Mouse (Mus musculus): ENCODE measurements at regions not wholly inside any gene's neighbourhood (a gene's known extent, or its start where the extent isn't known, plus 50 kb on each side); places are given as distances from the start of the nearest gene placed in this dataset.

DNA sequence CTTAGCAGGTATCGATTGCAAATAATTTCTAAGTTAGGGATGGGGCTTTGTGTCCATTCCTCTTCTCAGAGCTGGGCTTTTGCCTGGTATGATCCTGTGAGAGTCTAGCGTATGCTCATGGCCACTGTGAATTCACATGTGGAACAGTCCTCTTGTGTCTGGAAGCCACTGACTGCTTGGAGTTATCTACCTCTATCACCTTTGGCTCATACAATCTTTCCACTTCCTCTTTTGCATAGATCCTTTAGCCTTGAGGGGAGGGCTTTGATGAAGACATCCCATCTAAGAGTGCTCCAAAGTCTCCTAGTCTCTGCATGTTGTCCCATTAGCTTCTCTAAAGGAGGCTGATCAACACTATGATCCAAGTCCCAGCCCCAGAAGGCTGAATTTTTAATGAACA, 135.8 kb upstream of the Max start:
- no peak for ATAC-seq (ENCODE audit: insufficient read depth, low FRiP score)
- no peak overlapping the region for H3K4me3 ChIP-seq (replicated peaks; ENCODE audit: low read length)

DNA sequence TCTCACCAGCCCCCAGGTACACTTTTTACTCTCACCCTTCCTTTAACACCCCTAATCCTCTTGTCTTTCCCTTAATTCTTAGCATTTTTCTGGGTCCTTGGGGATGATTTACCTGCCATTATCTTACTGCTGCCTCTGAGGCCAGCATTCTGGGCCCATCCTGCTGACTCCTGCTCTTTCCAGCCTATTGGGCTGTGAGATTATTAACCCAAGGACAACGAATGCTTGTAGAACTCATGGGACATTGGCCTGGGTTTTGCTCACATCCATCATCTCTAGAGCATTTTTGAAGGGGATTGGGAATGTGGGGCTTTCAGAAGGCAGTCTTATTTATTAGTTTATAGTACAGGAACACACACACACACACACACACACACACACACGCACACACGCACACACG, 134.5 kb upstream of the Max start:
- no peak overlapping the region for H3K4me2 ChIP-seq (ENCODE audit: low read depth, low read length)
- WGBS, result 85% methylated on average over 4 of the region's 4 CpGs
- no peak overlapping the region for H3K27ac ChIP-seq (ENCODE audit: low read length)
- H3K4me3 ChIP-seq (replicated peaks; ENCODE audit: low read length), result no peak overlapping the region
- no peaks in the 10 kb centered on the region for H3K9me3 ChIP-seq (replicated peaks; ENCODE audit: control insufficient read depth, low read length)
- H3K9ac ChIP-seq (ENCODE audit: low read length), result no peak overlapping the region
- no peaks in the 10 kb centered on the region for H3K27me3 ChIP-seq (ENCODE audit: control insufficient read depth, insufficient read depth, low read length)
- peaks cover 4% of the 10 kb centered on the region; the same call in 1 of the 2 replicates for H3K4me1 ChIP-seq (ENCODE audit: control insufficient read depth, insufficient read depth, low read length)
- no peak for ATAC-seq (ENCODE audit: insufficient read depth, low FRiP score)
- no peaks in the 10 kb centered on the region for H3K36me3 ChIP-seq (ENCODE audit: control insufficient read depth, insufficient read depth, low read length)

More for the DNA sequence above, 135.8 kb upstream of the Max start:
- WGBS, result 89% methylated on average over 2 of the region's 2 CpGs
- no peak overlapping the region for H3K27ac ChIP-seq (ENCODE audit: low read length)
- H3K4me1 ChIP-seq (ENCODE audit: control insufficient read depth, insufficient read depth, low read length), result peaks cover 3% of the 10 kb centered on the region; the same call in 1 of the 2 replicates
- H3K4me2 ChIP-seq (ENCODE audit: low read depth, low read length), result no peak overlapping the region
- no peaks in the 10 kb centered on the region for H3K36me3 ChIP-seq (ENCODE audit: control insufficient read depth, insufficient read depth, low read length)
- H3K9me3 ChIP-seq (replicated peaks; ENCODE audit: control insufficient read depth, low read length), result no peaks in the 10 kb centered on the region
- H3K27me3 ChIP-seq (ENCODE audit: control insufficient read depth, insufficient read depth, low read length), result no peaks in the 10 kb centered on the region
- H3K9ac ChIP-seq (ENCODE audit: low read length), result no peak overlapping the region

DNA sequence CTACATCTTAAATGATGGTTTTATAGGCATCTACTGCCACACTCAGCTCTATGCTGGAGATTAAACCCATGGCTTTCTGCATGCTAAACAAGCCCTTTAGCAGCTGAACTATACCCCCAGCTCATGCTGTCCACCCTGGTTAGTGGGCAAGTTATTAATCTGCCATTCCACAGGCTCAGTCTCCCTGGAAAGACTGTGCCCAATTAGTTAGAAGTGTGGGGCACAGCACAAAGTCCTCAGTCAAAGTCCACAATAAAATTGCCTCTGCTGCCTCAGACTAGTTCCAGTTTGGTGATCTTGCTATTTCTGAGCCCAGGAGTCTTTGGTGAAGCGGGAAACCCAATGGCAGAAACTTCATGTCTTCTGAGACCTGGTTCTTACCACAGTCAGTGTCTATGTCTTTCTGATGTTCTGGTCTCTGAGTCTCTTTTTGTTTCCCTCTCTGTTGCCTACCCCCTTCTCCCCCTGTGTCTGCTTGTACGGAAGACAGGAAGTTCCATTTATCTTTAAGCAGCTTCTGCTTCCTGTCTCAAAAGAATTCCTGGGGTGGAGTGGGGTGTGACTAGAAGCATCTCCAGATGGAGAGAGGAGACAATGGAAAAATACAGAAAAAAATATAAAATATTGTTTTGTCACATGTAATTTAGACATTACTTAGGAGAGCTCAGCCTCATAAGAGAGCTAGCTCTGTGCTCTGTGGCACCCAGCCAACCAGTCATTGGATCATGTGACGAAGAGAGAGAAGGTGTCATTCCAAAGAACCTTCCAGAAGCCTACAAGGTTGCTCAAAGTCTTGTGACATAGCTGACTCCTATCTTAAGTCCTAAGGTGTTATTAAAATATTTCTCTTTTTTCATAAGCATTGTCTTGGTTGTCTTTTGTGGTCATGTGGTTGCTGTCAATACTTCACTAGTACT, 133.3 kb upstream of the Max start:
- peaks cover 4% of the 10 kb centered on the region; the same call in 1 of the 2 replicates for H3K4me1 ChIP-seq (ENCODE audit: control insufficient read depth, insufficient read depth, low read length)
- H3K9me3 ChIP-seq (replicated peaks; ENCODE audit: control insufficient read depth, low read length), result no peaks in the 10 kb centered on the region
- WGBS, result 65% methylated on average over 3 of the region's 3 CpGs
- no peak overlapping the region for H3K4me3 ChIP-seq (replicated peaks; ENCODE audit: low read length)
- H3K36me3 ChIP-seq (ENCODE audit: control insufficient read depth, insufficient read depth, low read length), result no peaks in the 10 kb centered on the region
- H3K27ac ChIP-seq (ENCODE audit: low read length), result no peak overlapping the region
- no peak overlapping the region for H3K9ac ChIP-seq (ENCODE audit: low read length)
- ATAC-seq (ENCODE audit: insufficient read depth, low FRiP score), result no peak
- H3K27me3 ChIP-seq (ENCODE audit: control insufficient read depth, insufficient read depth, low read length), result no peaks in the 10 kb centered on the region
- no peak overlapping the region for H3K4me2 ChIP-seq (ENCODE audit: low read depth, low read length)

DNA sequence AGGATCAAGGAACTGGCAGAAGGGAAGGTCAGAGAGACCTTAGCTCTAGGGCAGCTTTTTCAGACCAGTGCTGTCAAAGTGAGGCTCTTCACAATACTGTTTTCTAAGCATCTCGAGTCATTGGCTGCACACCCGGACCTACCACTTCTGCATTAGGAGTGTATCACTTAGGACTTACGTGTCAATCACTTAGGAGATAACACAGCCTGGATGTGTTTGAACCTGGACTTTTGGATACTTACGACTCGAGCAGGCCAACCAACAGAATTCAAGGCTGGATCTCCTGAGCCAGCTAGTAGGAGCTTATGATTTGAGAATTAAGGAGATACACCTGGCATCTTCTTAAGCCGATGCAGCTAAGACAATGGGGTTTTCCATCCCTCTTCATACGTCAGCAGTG, 132.2 kb upstream of the Max start:
- Histone ChIP-seq H3K9ac (ENCODE audit: low read length) (no peak overlapping the region), H3K4me1 (ENCODE audit: control insufficient read depth, insufficient read depth, low read length) (peaks cover 4% of the 10 kb centered on the region; the same call in 1 of the 2 replicates), H3K36me3 (ENCODE audit: control insufficient read depth, insufficient read depth, low read length) (no peaks in the 10 kb centered on the region), H3K27ac (ENCODE audit: low read length) (no peak overlapping the region), H3K4me3 (replicated peaks; ENCODE audit: low read length) (no peak overlapping the region), H3K4me2 (ENCODE audit: low read depth, low read length) (no peak overlapping the region), H3K9me3 (replicated peaks; ENCODE audit: control insufficient read depth, low read length) (no peaks in the 10 kb centered on the region), H3K27me3 (ENCODE audit: control insufficient read depth, insufficient read depth, low read length) (no peaks in the 10 kb centered on the region)
- ATAC-seq (ENCODE audit: insufficient read depth, low FRiP score), result no peak
- 73% methylated on average over 7 of the region's 7 CpGs for WGBS

DNA sequence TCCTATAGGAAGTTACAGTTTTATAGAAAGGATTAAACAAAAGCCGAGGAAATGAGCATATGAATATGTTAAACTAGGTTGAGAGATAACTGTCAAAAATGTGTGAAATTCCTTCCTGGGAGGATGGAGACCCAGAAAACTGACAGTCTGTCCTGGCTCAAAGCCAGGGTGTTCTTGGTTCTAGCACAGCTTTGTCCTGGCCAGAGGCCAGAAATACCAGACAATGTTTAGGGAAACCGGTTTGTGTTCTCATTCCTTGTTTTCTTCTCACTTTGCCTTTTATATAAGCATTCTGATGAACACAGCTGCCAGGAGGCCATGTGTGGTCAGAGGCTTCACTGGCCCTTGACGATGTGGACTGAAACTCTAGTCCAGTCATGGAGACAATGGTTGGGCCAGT, 130.7 kb upstream of the Max start:
- Histone ChIP-seq H3K27me3 (ENCODE audit: control insufficient read depth, insufficient read depth, low read length) (no peaks in the 10 kb centered on the region), H3K4me3 (replicated peaks; ENCODE audit: low read length) (no peak overlapping the region), H3K9me3 (replicated peaks; ENCODE audit: control insufficient read depth, low read length) (no peaks in the 10 kb centered on the region), H3K27ac (ENCODE audit: low read length) (no peak overlapping the region), H3K36me3 (ENCODE audit: control insufficient read depth, insufficient read depth, low read length) (no peaks in the 10 kb centered on the region), H3K4me2 (ENCODE audit: low read depth, low read length) (no peak overlapping the region), H3K9ac (ENCODE audit: low read length) (no peak overlapping the region), H3K4me1 (ENCODE audit: control insufficient read depth, insufficient read depth, low read length) (peaks cover 4% of the 10 kb centered on the region; the same call in 1 of the 2 replicates)
- WGBS, result 30% methylated on average over 3 of the region's 3 CpGs
- no peak for ATAC-seq (ENCODE audit: insufficient read depth, low FRiP score)

DNA sequence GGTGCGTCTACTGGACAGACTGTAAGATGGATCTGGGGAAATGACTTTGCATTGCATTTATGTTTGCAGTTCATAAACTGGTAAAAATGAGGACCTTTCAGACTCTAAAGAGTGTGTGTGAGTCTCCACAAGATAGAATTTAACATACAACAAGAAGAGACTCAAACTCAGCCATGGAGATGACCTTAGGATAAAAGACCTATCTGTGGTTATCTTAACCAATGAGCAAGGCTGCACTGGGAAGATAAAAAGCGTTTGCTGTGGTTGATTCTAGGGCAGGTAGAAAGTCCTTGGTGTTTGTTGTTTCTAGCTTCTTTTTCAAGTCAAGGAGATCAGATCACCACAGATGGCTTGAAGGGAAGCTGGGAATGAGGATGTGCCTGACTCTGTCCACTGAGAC, 130.1 kb upstream of the Max start:
- no peak overlapping the region for H3K4me2 ChIP-seq (ENCODE audit: low read depth, low read length)
- no peak overlapping the region for H3K9ac ChIP-seq (ENCODE audit: low read length)
- no peaks in the 10 kb centered on the region for H3K36me3 ChIP-seq (ENCODE audit: control insufficient read depth, insufficient read depth, low read length)
- H3K4me1 ChIP-seq (ENCODE audit: control insufficient read depth, insufficient read depth, low read length), result peaks cover 4% of the 10 kb centered on the region; the same call in 1 of the 2 replicates
- no peaks in the 10 kb centered on the region for H3K9me3 ChIP-seq (replicated peaks; ENCODE audit: control insufficient read depth, low read length)
- no peak overlapping the region for H3K27ac ChIP-seq (ENCODE audit: low read length)
- H3K27me3 ChIP-seq (ENCODE audit: control insufficient read depth, insufficient read depth, low read length), result no peaks in the 10 kb centered on the region
- no peak for ATAC-seq (ENCODE audit: insufficient read depth, low FRiP score)
- WGBS, result 72% methylated on average over 2 of the region's 2 CpGs
- no peak overlapping the region for H3K4me3 ChIP-seq (replicated peaks; ENCODE audit: low read length)

DNA sequence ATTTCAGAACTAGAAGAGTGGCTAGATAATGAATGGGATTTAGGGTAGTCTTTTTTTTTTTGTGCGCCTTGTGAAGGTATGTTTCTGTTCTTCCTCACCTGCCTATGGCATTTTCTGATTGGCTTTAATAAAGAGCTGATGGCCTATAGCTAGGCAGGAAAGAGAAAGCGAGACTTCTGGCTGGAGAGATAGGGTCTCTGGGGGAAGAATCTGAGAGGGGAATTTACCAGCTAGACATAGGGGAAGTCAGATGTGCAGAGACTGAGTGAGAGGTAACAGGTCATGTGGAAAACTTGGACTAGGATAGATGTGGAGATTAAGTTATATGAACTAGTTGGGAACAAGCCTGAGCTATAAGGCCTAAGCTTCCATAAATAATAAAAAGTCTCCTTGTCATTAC, 129.7 kb upstream of the Max start:
- no peaks in the 10 kb centered on the region for H3K9me3 ChIP-seq (replicated peaks; ENCODE audit: control insufficient read depth, low read length)
- H3K4me2 ChIP-seq (ENCODE audit: low read depth, low read length), result no peak overlapping the region
- no peak overlapping the region for H3K9ac ChIP-seq (ENCODE audit: low read length)
- no peak for ATAC-seq (ENCODE audit: insufficient read depth, low FRiP score)
- no peak overlapping the region for H3K4me3 ChIP-seq (replicated peaks; ENCODE audit: low read length)
- 97% methylated on average over 2 of the region's 2 CpGs for WGBS
- H3K36me3 ChIP-seq (ENCODE audit: control insufficient read depth, insufficient read depth, low read length), result no peaks in the 10 kb centered on the region
- no peaks in the 10 kb centered on the region for H3K27me3 ChIP-seq (ENCODE audit: control insufficient read depth, insufficient read depth, low read length)
- no peak overlapping the region for H3K27ac ChIP-seq (ENCODE audit: low read length)
- H3K4me1 ChIP-seq (ENCODE audit: control insufficient read depth, insufficient read depth, low read length), result peaks cover 4% of the 10 kb centered on the region; the same call in 1 of the 2 replicates

DNA sequence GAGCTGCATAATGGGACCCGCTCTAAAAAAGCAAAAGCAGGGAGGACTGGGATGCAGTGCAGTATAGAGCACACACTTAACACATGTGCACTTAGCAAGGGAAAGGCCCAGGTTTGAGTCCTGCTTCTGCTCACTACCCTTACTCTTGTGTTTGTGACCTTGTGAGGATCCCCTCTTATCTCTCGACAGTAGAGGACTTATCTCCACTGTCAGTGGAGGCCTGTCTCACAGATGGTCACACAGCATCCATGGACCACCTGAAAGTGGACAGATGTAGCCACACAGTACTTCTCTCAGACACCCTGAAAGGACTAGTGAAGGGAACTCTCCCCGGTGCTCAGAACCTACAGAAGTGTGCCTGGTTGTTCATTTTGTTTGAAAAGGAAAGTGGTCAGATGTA, 128.5 kb upstream of the Max start:
- H3K27me3 ChIP-seq (ENCODE audit: control insufficient read depth, insufficient read depth, low read length), result no peaks in the 10 kb centered on the region
- no peak overlapping the region for H3K4me3 ChIP-seq (replicated peaks; ENCODE audit: low read length)
- ATAC-seq (ENCODE audit: insufficient read depth, low FRiP score), result no peak
- no peaks in the 10 kb centered on the region for H3K36me3 ChIP-seq (ENCODE audit: control insufficient read depth, insufficient read depth, low read length)
- no peaks in the 10 kb centered on the region for H3K9me3 ChIP-seq (replicated peaks; ENCODE audit: control insufficient read depth, low read length)
- H3K9ac ChIP-seq (ENCODE audit: low read length), result no peak overlapping the region
- H3K4me2 ChIP-seq (ENCODE audit: low read depth, low read length), result no peak overlapping the region
- peaks cover 4% of the 10 kb centered on the region; the same call in 1 of the 2 replicates for H3K4me1 ChIP-seq (ENCODE audit: control insufficient read depth, insufficient read depth, low read length)
- no peak overlapping the region for H3K27ac ChIP-seq (ENCODE audit: low read length)
- 86% methylated on average over 3 of the region's 3 CpGs for WGBS

DNA sequence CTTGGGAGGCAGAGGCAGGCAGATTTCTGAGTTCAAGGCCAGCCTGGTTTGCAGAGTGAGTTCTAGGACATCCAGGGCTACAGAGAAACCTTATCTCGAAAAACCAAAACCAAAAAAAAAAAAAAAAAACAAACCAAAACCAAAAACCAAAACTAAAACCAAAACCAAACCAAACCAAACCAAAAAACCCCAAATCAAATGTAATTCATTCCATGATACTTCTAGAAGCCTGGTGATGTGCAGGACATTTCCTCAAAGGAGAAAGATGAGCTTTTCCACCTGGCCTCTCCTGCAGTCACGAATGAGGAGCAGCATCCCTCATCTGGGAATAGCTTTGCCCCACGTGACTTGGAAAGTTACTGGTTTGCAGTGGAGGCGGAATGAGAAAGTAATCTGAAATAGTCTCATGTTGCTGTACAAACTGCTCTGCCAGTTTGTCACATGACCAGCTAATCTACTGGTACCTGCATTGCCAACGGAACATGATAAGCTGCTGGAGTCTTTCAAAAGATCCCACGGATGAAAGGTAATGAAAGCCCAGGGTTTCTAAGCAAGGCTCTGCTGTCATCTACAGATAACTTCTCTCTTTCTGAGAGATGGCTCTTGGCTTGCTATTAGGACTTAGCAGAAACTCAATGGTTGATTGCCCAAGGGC, 127.8 kb upstream of the Max start:
- 67% methylated on average over 6 of the region's 6 CpGs for WGBS

More for the DNA sequence above, 127.8 kb upstream of the Max start:
- ATAC-seq (ENCODE audit: insufficient read depth, low FRiP score), result no peak
- Histone ChIP-seq H3K27me3 (ENCODE audit: control insufficient read depth, insufficient read depth, low read length) (no peaks in the 10 kb centered on the region), H3K4me1 (ENCODE audit: control insufficient read depth, insufficient read depth, low read length) (peaks cover 4% of the 10 kb centered on the region; the same call in 1 of the 2 replicates), H3K4me3 (replicated peaks; ENCODE audit: low read length) (no peak overlapping the region), H3K9ac (ENCODE audit: low read length) (no peak overlapping the region), H3K27ac (ENCODE audit: low read length) (no peak overlapping the region), H3K4me2 (ENCODE audit: low read depth, low read length) (no peak overlapping the region), H3K36me3 (ENCODE audit: control insufficient read depth, insufficient read depth, low read length) (no peaks in the 10 kb centered on the region), H3K9me3 (replicated peaks; ENCODE audit: control insufficient read depth, low read length) (no peaks in the 10 kb centered on the region)
